Mouse (Mus musculus): ENCODE results near the gene Gnb3.
A peak's percentile ranks its signal among the peaks of the same experiment; 100 is the strongest.
"Not testable (repeated sequence)": the region's sequence is repeated elsewhere in the genome, so short reads cannot be mapped to it uniquely, and the experiment has no call there.

The Gnb3 gene

GRCm38 (mm10) chr6:124857840-124858530, 17.9 kb upstream of the Gnb3 start:
- DNase-seq (ENCODE audit: low spot score in 2 of 2) = peak in 1 of 2 experiments; percentile 8

- DNase-seq (ENCODE audit: low spot score in 2 of 2) = peak; percentile 87 to 88
These were observed 17.1 kb upstream of the Gnb3 start, which contains the start of gene P3h3 for GRCm38 (mm10) chr6:124856916-124857839. Gene P3h3 (minus strand): TSS chr6:124857752.

GRCm38 (mm10) chr6:124856321-124856720, 16.2 kb upstream of the Gnb3 start:
- peak; percentile 63 to 64 for DNase-seq (ENCODE audit: low spot score in 2 of 2)

GRCm38 (mm10) chr6:124854647-124855046, 14.6 kb upstream of the Gnb3 start:
- no peak for DNase-seq (ENCODE audit: low spot score in 2 of 2)

DNA sequence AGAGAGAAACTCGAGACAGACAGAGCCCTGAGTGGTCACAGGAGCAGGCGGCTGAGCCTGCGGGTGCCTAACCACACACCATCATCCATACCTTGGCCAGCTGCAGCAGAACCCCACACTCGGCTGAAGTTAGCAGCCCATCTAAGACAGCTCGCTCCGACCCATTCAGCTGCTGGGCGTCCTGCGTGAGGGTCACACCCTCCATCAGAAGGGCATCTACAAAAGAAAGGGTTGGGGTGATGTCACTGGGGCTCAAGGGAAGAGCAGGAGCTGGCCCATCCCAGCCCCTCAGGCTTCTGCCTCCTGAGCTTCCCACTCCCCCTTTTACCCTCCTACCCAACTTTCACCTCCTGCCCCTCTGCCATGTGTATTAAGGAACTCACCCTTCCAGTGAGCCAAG, 10.5 kb upstream of the Gnb3 start:
- no peak for DNase-seq (ENCODE audit: low spot score in 2 of 2)

DNA sequence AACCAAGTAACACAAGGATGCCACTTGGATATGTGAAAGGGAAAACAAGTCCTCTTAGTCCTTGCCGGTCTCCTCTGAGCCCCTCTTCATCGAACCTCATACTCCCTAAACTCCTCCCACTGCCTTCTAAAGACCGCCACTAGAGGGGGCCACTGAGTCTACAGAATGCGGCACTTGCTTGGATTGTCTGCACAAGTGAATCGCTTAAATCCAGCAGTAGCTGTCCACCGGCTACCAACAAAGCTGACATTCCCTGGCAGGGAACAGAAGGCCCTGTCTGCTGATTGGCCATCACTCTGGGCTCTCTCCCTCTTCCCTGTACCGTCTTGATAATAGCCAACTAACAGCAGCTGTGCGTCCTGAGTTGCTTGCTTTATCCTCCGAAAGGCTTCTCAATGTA, 7.2 kb upstream of the Gnb3 start:
- peak; percentile 82 to 91 for DNase-seq (ENCODE audit: low spot score in 2 of 2)

- no peak for DNase-seq (ENCODE audit: low spot score in 2 of 2)
These were observed 270 bp downstream of the Gnb3 start for GRCm38 (mm10) chr6:124839805-124840204.

DNA sequence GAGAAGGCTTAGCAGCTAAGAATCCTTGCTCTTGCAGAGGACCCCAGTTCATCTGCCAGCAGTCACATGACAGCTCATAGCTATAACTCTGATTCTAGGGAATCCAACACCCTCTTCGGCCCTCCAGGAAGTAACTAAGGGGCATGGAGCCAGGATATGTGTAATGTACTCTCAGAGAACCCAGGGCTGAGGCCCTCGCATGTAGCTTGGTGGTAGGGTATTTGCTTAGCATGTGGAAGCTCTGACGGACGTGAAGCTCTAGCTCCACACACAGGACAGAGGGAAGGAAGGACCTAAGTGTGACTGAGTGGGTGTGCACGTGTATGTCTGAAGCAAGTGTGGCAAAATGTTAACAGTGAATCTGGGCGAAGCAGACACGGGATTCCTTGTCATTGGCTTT, 3.7 kb downstream of the Gnb3 start:
- no peak for DNase-seq (ENCODE audit: low spot score in 2 of 2)

DNA sequence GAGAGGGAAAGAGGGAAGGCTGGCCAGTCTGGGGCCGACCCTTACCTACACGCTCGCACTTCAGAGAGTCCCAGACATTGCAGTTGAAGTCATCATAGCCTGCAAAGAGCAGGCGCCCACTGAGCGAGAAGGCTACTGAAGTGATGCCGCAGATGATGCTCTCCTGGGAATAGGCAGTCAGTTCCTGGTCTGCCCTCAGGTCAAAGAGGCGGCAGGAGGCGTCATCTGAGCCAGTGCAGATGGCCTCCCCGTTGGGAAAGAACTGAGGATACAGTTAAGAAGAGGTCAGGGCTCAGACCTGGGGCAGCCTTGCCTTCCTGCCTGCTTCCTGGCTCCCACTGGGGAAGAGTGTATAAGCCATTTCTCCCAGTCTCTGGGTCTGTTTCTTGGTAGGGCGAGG, 4.5 kb downstream of the Gnb3 start:
- DNase-seq (ENCODE audit: low spot score in 2 of 2) = no peak

DNA sequence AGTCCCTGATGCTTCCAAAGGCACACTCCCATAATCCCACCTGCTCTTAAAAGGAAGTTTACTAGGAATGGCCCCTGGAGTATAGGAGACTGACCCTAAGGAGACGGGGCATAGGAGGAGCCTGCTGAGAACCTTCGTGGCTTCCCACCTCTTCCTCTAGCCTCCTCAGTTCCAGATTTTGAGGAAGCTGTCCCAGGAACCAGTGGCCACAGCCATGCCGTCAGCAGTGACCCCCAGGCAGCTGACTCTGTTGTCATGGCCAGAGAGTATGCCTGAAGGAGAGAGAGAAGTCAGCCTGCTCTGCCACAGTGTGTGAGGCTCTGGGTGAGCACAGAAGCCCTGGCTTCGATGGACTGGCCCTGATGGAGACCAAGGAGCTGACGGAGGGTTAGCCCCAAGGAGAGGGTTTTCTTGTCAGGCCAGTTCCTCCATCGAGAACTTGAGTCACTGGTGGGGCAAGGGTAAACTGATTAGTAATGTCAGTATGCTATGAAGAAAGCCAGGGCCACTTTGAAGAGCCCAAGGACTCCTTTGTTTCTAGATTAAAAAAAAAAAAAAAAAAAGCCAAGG, 5.5 kb downstream of the Gnb3 start:
- no peak for DNase-seq (ENCODE audit: low spot score in 2 of 2)

GRCm38 (mm10) chr6:124831649-124832048, 8.4 kb downstream of the Gnb3 start:
- DNase-seq (ENCODE audit: low spot score in 2 of 2) = no peak

DNA sequence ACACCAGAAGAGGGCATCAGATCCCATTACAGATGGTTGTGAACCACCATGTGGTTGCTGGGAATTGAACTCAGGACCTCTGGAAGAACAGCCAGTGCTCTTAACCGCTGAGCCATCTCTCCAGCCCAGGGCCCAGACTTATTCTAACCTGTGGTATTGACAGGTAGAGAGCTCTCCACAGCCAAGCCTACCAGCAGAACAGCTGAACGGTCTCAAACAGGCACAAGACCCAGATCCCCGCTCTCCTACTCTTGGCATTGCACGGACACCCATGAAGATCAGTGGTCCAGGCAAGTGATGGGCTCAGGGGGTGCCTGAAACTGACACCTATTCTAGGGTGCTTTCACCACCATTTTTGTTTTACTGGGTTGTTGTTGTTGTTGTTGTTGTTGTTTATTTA, 8.9 kb downstream of the Gnb3 start:
- DNase-seq (ENCODE audit: low spot score in 2 of 2) = not testable (repeated sequence)

DNA sequence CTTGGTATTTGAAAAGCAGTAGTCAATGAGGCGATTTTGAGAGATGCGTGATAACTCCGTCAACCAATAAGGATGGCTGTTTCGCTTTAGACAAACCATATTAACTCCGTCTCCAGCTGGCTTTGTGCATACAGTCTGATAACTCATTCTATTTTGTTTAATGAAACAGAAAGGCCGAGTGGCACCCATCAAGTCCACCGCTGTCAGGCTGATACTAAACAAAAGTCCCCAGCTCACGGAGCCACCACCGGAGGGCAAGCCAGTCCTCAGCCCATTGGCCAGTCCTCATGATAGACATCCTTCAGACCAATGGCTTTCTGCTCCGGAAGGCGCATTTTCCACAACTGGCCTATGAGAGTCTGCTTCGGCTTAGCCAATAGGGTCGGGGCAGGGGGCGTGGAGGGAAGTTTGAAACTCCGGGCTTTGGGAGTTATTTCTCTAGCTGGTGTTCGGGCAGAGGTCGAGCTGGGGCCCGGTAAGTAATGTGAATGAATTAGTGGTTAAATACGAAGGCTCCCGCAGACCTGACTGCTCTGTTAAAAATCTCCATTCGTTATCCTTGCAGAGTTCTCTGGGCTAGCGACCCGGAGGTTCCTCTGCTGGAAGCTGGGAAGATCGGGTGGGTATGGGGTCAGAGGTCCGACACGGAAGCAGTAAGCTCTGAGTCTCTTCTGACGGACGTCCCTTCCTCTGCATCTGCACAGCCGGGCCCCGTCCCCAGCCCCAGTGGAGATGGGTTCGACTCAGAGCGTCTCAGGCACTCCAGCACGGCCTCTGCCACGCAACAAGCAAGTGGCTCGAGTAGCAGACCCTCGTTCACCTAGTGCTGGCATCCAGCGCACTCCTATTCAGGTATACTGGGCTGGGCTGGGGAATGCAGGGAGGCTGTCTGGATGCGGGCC, 10.0 kb downstream of the Gnb3 start:
- DNase-seq (ENCODE audit: low spot score in 2 of 2) = peak; percentile 92

DNA sequence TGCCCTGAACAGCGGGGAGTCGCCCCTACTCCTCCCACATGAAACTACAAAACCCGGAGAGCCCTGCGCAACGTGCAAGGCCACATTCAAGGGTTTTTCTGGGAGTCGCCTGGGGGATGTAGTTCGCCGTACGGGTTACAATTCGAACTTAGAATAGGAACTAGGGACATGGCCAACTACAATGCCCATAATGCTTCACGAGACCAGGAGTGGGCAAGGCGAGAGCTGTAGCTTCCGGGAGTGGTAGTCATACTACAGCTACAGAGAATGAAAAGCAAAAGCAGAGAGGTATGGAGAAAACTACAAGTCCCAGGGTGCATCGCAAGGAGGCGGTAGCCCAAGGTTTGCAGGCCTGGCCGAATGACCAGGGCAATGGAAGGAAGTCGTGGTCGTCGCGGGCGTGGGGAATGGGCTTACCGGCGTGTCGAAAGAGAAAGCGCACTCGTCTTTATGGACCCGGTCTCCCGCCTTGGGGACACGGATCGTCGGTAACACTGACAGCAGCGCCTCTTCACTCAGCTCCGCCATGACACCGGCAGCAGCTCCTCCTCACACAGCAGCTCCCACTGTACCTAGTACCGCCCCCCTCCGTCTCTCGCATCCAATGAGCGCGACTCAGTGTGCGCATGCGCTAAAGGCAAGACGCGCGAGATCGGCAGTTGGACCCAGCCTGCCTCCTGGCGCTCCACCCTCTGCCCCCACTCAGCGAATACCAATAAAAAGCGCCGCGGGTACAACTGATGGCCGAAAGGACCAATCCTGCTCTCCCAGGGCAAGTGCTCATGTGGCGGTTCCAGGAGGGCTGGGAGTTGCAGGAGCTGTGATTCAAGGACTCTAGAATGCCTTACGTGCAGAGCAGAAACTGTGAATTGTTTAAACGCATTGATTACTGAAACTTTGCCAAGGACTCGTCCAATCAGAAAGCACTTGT, 10.9 kb downstream of the Gnb3 start, which contains the start of the genes Usp5 and Cdca3:
Gene Usp5 (minus strand): TSS at position 617 of the 931 bp plus-strand sequence.
Gene Cdca3 (plus strand): TSS at position 680 of the 931 bp plus-strand sequence.
- peak; percentile 99 for DNase-seq (ENCODE audit: low spot score in 2 of 2)

- DNase-seq (ENCODE audit: low spot score in 2 of 2) = peak in 1 of 2 experiments; percentile 45
These were observed 11.9 kb downstream of the Gnb3 start for GRCm38 (mm10) chr6:124828101-124828592.

DNA sequence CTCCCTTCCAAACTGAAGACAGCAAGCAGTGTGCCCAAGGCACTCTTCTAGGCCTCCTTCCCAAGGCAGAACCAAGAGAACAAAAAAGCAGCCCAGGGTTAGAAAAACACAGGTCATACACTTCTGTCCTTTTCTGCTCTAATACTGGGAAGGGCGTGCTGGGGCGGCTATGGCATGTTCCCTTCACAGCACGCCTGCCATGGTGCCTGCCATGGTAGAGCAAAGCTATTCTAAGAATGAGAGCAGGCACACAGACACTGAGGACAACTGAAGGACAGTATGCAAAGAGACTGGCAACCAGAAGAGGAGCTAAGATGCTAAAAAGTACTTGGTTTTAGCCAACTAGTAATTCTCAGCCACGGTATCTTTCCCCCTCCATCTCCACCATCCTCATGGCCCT, 18.0 kb downstream of the Gnb3 start:
- no peak for DNase-seq (ENCODE audit: low spot score in 2 of 2)

DNA sequence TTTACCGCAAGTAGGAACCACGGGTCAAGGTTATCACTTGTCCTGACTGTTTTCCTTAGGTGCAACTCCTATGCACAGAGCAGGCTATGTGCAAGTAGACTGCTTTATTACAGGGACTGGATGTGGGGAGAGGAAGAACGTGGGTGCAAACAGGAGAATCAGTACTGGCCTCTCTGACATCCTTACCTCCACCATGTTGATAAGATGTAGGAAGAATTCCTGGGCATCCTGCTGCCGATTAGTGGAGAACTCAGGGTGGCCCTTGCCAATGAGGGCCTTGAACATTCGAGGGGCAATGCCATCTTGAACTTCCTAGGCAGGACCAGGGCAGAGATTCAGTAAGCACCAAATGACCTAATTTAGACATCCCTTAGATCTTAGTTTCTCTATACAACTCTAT, 19.2 kb downstream of the Gnb3 start:
- no peak for DNase-seq (ENCODE audit: low spot score in 2 of 2)

DNA sequence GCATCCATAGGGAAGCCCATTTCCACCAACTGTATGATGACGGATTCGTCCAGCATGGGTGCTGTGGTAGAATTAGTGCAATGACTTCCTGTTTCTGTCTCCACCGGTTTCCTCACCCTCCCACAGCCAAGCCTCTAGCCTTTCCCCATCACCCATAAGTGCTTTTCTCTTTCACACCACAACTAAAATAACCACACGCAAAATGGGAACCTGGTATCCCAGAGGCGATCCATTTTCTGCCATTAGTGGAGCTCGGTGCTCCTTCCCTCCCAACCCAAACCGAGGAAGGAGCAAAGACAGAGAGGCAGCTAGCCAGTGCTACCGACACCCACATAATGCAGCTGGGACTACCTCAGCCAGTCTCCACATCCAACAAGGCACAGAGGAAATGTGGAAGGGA, 22.1 kb downstream of the Gnb3 start:
- DNase-seq (ENCODE audit: low spot score in 2 of 2) = no peak

DNA sequence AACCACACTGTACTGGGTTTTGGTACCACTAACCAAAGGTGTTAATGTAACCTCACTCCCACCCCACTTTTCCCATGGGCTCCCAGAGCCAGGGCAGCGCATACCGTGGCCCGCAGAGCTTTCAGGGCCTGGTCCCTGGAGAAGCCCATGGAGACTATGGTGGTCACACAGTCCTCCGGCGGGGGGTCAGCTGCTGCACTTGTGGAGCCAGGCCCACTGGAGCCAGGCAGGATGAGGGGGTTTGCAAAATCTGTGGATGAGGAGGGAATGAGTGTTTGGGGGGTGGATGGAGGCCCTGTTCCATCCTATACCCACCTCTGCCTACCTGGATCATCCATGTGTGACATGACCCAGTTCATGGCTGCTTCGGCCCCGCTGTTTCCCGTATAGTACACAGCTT, 22.5 kb downstream of the Gnb3 start:
- DNase-seq (ENCODE audit: low spot score in 2 of 2) = no peak

GRCm38 (mm10) chr6:124817125-124817524, 22.9 kb downstream of the Gnb3 start:
- no peak for DNase-seq (ENCODE audit: low spot score in 2 of 2)

Data from frontal cortex, postnatal 10 days (tissue).